Mouse (Mus musculus) liver, embryonic 13.5 days (tissue): ENCODE results near the gene Fkbp8. TPM values are rescaled to one million over a fixed set of nuclear protein-coding genes. Genes with fewer than 3 reads are reported as not detected.
A peak's percentile ranks its signal among the peaks of the same experiment; 100 is the strongest.

Source experiments
- ATAC-seq: fragments of 200-750 bp; cut with Nextera tagmentation; 2 replicates; pipeline ENCODE4 v1.8.0; 2017; ENCODE audit warnings: low read depth, mild to moderate bottlenecking, moderate number of reproducible peaks, moderate library complexity
- DNase-seq: peaks from one replicate; pipeline ENCODE4 v3.0.0; 2022
- H3K27ac ChIP-seq: fragments of 300-500 bp; sonication (generic); 2 replicates; pipeline ENCODE4 v1.5.1; 2015; ENCODE audit warnings: moderate library complexity, mild to moderate bottlenecking, inconsistent platforms
- H3K27me3 ChIP-seq: fragments of 300-500 bp; sonication (generic); 2 replicates; pipeline ENCODE4 v1.6.1; 2015; ENCODE audit warnings: mild to moderate bottlenecking, inconsistent platforms
- H3K36me3 ChIP-seq: fragments of 300-500 bp; sonication (generic); 2 replicates; pipeline ENCODE4 v1.6.1; 2015; ENCODE audit warnings: mild to moderate bottlenecking, inconsistent platforms
- H3K4me1 ChIP-seq: fragments of 300-500 bp; sonication (generic); replicated peaks from 2 replicates; pipeline ENCODE4 v1.6.1; 2015; ENCODE audit warnings: inconsistent platforms
- H3K4me2 ChIP-seq: fragments of 300-500 bp; sonication (generic); 2 replicates; pipeline ENCODE4 v1.6.1; 2015; ENCODE audit warnings: inconsistent platforms, mild to moderate bottlenecking, moderate library complexity
- H3K4me3 ChIP-seq: fragments of 300-500 bp; sonication (generic); replicated peaks from 2 replicates; pipeline ENCODE4 v1.5.1; 2015; ENCODE audit warnings: mild to moderate bottlenecking, inconsistent platforms
- H3K9ac ChIP-seq: fragments of 300-500 bp; sonication (generic); 2 replicates; pipeline ENCODE4 v1.6.1; 2015; ENCODE audit warnings: mild to moderate bottlenecking, inconsistent platforms
- H3K9me3 ChIP-seq: fragments of 300-500 bp; sonication (generic); replicated peaks from 2 replicates; pipeline ENCODE4 v1.6.1; 2016; ENCODE audit warnings: inconsistent platforms
- WGBS: fragments of 180-500 bp; shearing (Covaris S2); methylation state at CpG from one replicate; pipeline ENCODE4 v1.1.7; 2015; ENCODE audit not compliant: insufficient replicate concordance; 5-methylcytosine and 5-hydroxymethylcytosine counted together
- polyA plus RNA-seq: library from polyadenylated mRNA; unstranded; fragments of >200 nt; fragmentation: Nextera tagmentation; extraction: Ambion mirVana; gene quantifications from 2 replicates; pipeline ENCODE4 v1.2.1, GENCODE M21; 2015

Fkbp8 gene
- polyA plus RNA-seq = 177 and 182 TPM in 2 replicates

DNA sequence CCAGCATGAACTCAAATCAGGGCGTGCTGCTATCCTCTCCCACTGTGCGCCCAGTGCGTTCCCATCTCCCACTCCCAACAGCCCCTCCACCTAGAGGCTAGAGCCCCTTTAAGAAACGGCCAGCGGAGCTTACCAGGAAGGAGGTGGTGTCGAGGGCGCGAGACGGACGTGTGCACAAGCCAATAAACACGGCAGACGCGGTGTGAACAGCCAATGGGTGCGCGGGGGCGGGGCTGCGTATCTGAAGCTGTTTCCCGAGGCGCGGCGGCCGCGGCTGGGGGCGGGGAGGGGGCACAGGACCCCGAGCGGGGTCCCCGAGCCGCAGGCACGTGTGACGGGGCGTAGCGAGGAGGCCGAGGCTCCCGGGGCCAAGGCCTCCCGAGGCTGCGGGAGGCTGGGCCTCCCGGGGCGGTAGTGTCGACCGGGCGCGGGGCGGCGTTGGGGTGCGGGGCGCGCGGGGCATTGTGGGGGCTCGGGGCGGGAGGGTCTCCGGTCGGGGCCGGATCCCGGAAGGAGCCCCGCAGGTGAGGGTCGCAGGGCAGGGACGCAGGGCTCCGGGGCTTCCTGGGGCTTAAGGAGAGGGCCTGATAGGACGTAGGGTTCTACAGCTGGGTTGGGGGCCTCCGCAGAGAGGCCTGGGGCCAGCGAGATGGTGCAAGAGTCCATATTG, at the start of gene Fkbp8, which contains the start of gene Kxd1:
TSS of gene Fkbp8 (plus strand) at position 213 of the 670 bp plus-strand sequence.
TSS of gene Kxd1 (minus strand) at position 445 of the 670 bp plus-strand sequence.
- peak within 1 kb of the TSS; percentile 89 for H3K4me3 ChIP-seq
- H3K4me1 ChIP-seq = peaks cover 61% of the 10 kb centered on the region
- H3K9me3 ChIP-seq = no peaks in the 10 kb centered on the region
- no peaks in the 10 kb centered on the region for H3K27me3 ChIP-seq
- H3K4me2 ChIP-seq = peak within 1 kb of the TSS; percentile 79
- DNase-seq = peak; percentile 94
- ATAC-seq = peak; percentile 81
- H3K9ac ChIP-seq = peak within 1 kb of the TSS; percentile 96
- WGBS = under 1% methylated on average over 57 of the region's 61 CpGs
- H3K27ac ChIP-seq = peak within 1 kb of the TSS; percentile 92
- peaks cover 29% of the 10 kb centered on the region for H3K36me3 ChIP-seq

DNA sequence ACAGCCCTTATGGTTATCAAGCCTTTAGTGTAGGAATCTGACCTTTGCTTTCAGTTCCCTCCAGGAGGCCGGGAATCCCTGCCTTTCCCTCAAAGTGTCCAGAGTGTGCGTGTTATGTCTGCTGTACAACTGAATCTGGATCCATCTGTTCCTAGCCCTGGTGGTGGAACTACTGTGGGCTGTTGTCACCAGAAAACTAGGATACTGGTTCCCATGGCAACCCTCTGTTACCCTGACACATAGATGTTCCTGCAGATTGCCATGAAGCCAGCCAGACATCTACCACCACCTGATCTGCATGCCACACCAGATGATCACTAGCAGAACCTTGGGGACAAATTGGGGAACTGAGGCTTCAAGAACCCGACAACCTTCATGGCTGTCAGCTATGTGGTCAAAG, 45.6 kb upstream of the Fkbp8 start:
- H3K9me3 ChIP-seq = no peaks in the 10 kb centered on the region
- ATAC-seq = no peak
- H3K4me3 ChIP-seq = no peak overlapping the region
- no peak overlapping the region for H3K27ac ChIP-seq
- peaks cover 89% of the 10 kb centered on the region for H3K27me3 ChIP-seq
- no peaks in the 10 kb centered on the region for H3K36me3 ChIP-seq
- H3K4me2 ChIP-seq = no peak overlapping the region
- peaks cover 22% of the 10 kb centered on the region for H3K4me1 ChIP-seq
- 58% methylated on average over 3 of the region's 3 CpGs for WGBS
- no peak for DNase-seq
- H3K9ac ChIP-seq = no peak overlapping the region

DNA sequence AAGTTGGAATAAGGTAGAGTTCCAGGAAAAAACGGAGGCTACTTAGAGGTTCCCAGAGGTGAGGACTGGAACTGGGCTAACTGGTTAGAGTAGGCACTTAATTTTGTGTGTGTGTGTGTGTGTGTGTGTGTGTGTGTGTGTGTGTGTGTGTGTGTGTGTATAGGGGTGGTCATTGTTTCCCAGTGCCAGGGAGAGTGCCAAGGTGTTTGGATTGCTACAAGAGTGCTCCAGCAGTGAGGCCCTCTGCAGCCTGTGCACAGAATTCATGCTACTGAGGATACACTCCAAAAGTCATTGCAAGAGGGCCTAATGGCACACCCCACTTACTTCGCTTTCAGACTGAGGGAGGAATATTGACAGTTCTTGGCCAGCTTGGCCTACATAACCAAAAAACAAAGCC, 44.6 kb upstream of the Fkbp8 start:
- no peaks in the 10 kb centered on the region for H3K9me3 ChIP-seq
- WGBS = 63% methylated on average over 2 of the region's 2 CpGs
- H3K4me1 ChIP-seq = peaks cover 14% of the 10 kb centered on the region
- no peak overlapping the region for H3K27ac ChIP-seq
- H3K4me3 ChIP-seq = no peak overlapping the region
- DNase-seq = no peak
- H3K27me3 ChIP-seq = peaks cover 98% of the 10 kb centered on the region
- no peak overlapping the region for H3K9ac ChIP-seq
- H3K36me3 ChIP-seq = no peaks in the 10 kb centered on the region
- ATAC-seq = no peak
- no peak overlapping the region for H3K4me2 ChIP-seq

DNA sequence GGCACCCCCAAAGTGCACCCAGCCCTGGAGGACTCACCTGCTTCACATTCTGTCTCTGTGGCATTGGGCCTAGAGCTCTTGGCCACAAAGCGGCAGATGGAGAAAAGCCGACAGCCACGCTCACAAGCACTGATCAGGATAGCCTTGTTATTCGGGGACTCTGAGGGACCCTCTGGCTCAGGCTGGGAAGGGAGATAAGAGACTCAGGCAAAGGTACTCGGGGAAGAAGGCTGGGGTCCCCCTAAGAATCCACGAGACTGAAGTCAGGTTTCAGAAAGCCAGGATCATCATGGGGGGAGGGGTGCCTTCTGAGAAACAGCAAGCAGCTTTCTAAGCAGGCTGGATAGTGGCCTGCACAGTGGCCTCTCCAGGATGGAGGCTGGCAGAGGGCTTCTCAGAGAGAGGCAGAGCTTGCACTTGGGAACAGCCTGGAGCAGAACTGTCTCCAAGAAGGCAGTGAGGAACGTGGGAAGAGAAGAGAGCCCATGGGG, 41.3 kb upstream of the Fkbp8 start:
- H3K36me3 ChIP-seq = no peaks in the 10 kb centered on the region
- DNase-seq (no peak), ATAC-seq (no peak)
- H3K4me3 ChIP-seq = no peak overlapping the region
- H3K27ac ChIP-seq = no peak overlapping the region
- H3K4me2 ChIP-seq = no peak overlapping the region
- peaks cover 21% of the 10 kb centered on the region for H3K4me1 ChIP-seq
- H3K9ac ChIP-seq = no peak overlapping the region
- 47% methylated on average over 7 of the region's 7 CpGs for WGBS
- H3K9me3 ChIP-seq = no peaks in the 10 kb centered on the region
- peaks cover 100% of the 10 kb centered on the region for H3K27me3 ChIP-seq

DNA sequence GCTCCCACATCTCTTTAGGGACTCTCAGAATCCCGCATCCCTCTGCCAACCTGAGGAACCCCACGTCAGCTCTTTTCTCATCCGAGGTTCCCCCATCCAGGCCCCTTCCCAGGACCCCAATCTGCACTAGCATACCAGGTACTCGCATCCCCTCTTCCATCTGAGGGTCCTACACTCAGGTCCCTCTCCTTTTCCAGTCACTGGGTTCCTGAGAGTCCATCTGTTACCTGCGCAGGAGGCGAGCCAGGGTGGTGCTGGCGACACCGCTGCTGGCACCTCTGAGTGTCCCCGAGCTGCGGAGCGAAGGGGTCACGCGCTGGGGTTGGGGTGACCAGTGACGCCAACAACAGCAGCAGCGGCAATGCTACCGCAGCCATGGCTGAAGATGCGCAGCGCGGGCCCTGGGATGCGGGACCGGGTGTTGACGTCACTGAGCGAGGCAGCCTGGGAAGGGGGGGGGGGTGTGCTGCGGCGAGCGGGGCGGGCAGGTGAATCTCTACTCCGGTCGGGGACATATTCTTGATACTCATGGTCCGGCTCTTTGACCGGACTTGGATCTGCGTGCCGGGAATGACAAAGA, 40.5 kb upstream of the Fkbp8 start, which contains the start of gene Tmem59l:
TSS of gene Tmem59l (minus strand) at position 418 of the 580 bp plus-strand sequence.
- DNase-seq (no peak), ATAC-seq (no peak)
- Histone ChIP-seq H3K4me3 (peak within 1 kb of the TSS; percentile 38), H3K27me3 (peaks cover 100% of the 10 kb centered on the region), H3K4me2 (peak within 1 kb of the TSS; percentile 55), H3K9me3 (no peaks in the 10 kb centered on the region), H3K4me1 (peaks cover 23% of the 10 kb centered on the region), H3K27ac (no peak within 1 kb of the TSS), H3K36me3 (no peaks in the 10 kb centered on the region), H3K9ac (no peak within 1 kb of the TSS)
- WGBS = 15% methylated on average over 33 of the region's 33 CpGs

DNA sequence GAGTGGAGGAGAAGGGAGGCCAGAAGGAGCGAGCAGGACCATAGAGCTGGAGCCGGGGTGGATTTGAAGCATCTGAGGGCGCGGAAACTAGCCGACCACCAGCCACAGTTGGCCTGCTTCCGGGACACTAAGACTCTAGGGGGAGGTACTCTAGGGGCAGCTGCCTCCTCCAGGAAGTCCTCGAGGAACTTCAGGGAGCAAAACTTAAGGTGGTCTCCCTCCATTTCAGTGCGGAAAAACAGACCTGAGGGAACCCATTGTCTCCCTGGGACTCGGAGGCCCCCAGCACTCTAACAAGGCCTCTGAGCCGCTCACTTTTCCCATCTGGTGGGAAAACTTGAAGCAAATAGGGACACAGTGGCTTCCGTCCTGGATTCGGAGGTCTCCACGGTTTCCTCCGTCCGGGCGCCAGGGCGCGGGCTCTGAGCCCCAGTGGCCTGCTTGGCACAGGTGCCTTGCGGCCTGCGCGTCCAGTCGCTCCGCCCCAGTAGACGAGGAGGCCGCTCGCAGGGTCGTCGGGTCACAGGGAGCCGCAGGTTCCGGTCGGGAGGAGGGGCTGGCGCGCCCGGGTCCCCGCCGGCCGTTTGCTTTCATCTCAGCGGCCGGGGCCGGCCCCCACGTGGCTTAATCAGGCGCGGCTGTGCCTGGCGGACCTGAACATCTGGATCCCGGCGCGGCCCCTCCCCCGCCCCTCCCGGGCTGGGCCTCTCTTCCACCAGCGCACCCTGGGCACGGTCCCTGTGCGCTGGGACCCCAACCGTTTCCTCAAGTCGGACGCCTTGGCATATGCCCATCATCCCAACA, 39.3 kb upstream of the Fkbp8 start:
- H3K36me3 ChIP-seq = no peaks in the 10 kb centered on the region
- H3K27ac ChIP-seq = no peak overlapping the region
- peak overlapping the region; percentile 38 for H3K4me3 ChIP-seq
- DNase-seq = no peak
- ATAC-seq = peak; percentile 40; the same call in 1 of the 2 replicates
- WGBS = 4% methylated on average over 55 of the region's 55 CpGs
- H3K4me2 ChIP-seq = peak overlapping the region; percentile 55
- peaks cover 34% of the 10 kb centered on the region for H3K4me1 ChIP-seq
- no peak overlapping the region; the same call in 1 of the 2 replicates for H3K9ac ChIP-seq
- H3K27me3 ChIP-seq = peaks cover 100% of the 10 kb centered on the region
- no peaks in the 10 kb centered on the region for H3K9me3 ChIP-seq

DNA sequence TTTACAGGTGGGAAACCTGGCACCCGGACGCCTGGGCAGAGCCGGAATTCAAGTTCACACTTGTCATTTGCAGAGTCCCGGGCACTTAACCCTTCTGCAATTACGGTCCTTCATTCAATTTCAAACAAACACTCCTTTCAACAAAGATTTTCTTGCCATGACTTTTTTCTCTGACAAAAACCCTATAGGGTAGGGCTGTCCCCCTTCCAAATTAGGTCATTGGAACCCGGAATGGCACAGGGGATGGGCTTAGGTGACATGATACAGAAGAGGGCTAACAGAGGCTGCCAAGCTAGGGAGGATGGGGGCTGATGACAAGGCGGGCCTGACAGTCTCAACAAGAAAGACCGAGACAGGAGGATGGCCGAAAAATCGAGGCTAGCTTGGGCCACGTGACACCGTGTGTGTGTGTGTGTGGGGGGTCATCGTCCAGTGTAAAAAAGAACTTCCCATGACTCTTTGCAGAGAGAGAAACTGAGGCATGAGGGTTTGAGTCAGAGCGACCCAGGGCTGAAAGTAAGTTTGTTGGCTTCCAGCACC, 38.5 kb upstream of the Fkbp8 start:
- Histone ChIP-seq H3K4me1 (peaks cover 40% of the 10 kb centered on the region), H3K9me3 (no peaks in the 10 kb centered on the region), H3K4me3 (peak overlapping the region; percentile 39), H3K4me2 (peak overlapping the region; percentile 55), H3K9ac (no peak overlapping the region), H3K36me3 (no peaks in the 10 kb centered on the region), H3K27me3 (peaks cover 100% of the 10 kb centered on the region), H3K27ac (no peak overlapping the region)
- no peak for ATAC-seq
- 3% methylated on average over 14 of the region's 14 CpGs for WGBS
- no peak for DNase-seq

DNA sequence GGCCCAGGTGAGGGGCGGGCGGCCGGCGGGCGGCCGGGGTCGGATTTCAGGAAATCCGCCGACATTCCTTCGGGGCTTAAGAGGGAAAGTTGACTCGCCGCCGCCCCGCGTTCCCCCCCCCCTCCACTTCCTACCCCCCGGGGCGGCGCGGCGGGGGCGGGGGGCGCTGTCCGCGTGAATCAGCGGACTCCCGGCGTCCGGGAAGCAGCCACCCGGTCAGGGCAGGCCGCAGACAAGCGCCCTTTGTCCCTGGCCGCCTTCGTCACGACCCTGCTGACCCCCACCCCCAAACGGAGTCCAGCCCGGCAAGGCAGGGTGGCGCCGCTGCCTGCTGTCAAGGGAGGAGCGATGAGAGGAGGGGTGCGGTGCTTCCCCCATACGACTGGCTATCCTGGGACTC, 37.9 kb upstream of the Fkbp8 start:
- ATAC-seq (no peak), DNase-seq (no peak)
- no peaks in the 10 kb centered on the region for H3K36me3 ChIP-seq
- peaks cover 40% of the 10 kb centered on the region for H3K4me1 ChIP-seq
- peaks cover 100% of the 10 kb centered on the region for H3K27me3 ChIP-seq
- no peaks in the 10 kb centered on the region for H3K9me3 ChIP-seq
- peak overlapping the region; percentile 50 for H3K4me2 ChIP-seq
- WGBS = 3% methylated on average over 39 of the region's 41 CpGs
- peak overlapping the region; percentile 39 for H3K4me3 ChIP-seq
- no peak overlapping the region for H3K9ac ChIP-seq
- no peak overlapping the region for H3K27ac ChIP-seq

DNA sequence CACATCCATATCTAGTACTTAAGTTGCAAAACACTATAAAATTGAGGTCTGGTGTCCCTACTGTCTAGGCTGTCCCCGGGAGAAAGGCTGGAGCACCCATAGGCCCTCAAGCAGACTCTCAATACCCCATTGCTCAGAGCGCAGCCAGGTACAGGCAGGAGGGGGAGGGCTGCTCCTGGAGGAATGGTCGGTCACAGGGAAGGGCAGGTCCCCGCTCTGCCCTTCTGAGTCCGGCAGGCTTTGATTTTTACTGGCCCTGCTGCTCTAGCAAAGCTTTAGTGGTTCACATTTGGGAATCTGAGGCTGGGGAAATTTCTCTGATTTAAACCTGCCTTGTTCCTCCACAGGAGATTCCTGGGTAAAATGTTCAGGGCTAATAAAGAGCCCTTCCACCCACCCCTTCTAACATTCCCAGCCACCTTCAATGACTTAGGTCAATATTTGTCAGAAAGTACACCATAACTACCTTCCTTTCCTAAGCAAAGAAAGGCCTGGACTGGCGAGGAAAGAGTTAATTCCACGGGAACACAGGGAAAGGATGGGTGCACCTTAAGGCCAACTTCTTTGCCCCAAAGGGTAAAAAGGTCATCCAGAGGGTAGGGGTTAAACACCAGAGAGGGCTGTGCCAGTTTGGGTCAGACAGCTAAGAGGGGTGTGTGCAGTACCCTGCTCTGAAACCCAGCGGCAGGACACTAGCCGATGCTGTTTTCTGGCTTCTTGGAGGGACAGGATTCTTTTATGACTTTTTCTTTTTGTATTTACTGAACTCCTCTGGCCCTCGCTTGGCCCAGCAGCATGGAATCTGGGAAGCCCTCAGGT, 37.3 kb upstream of the Fkbp8 start:
- Histone ChIP-seq H3K4me1 (peaks cover 40% of the 10 kb centered on the region), H3K36me3 (no peaks in the 10 kb centered on the region), H3K9ac (no peak overlapping the region), H3K9me3 (no peaks in the 10 kb centered on the region), H3K4me3 (no peak overlapping the region), H3K27me3 (peaks cover 100% of the 10 kb centered on the region), H3K4me2 (no peak overlapping the region), H3K27ac (no peak overlapping the region)
- DNase-seq = no peak
- ATAC-seq = no peak
- WGBS = 12% methylated on average over 10 of the region's 10 CpGs

DNA sequence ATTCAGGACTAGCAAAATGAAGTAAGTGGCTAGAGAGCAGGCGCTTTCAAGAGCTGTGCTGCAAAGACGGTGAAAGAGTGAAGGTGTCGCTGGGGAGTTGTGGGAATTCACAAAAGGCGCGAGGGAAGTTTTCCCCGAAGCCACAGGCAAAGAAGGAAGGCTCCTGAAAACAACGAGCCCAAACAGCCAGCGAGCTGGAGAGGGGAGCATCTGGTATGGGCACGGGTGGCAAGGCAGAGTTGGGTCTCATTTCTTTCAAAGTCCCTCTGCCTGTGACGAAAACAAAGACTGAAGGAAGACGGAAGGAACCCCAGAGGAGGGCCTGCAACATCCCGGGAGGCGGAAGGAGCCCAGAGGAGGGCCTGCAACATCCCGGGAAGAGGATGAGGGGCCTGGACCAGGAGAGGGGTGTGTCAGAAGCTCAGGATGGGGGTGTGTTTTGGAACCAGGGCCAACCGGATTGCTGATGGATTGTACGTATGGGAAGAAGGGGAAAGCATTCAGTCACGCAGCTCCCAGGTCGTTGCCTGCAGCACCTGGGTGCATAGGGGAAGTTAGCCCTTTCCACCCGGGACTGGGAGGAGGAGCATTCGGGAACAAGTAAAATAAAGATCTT, 36.5 kb upstream of the Fkbp8 start:
- peaks cover 100% of the 10 kb centered on the region for H3K27me3 ChIP-seq
- peaks cover 47% of the 10 kb centered on the region for H3K4me1 ChIP-seq
- 4% methylated on average over 20 of the region's 20 CpGs for WGBS
- no peak overlapping the region for H3K9ac ChIP-seq
- no peak overlapping the region for H3K4me2 ChIP-seq
- ATAC-seq (no peak), DNase-seq (no peak)
- no peaks in the 10 kb centered on the region for H3K36me3 ChIP-seq
- no peak overlapping the region for H3K4me3 ChIP-seq
- H3K9me3 ChIP-seq = no peaks in the 10 kb centered on the region
- no peak overlapping the region for H3K27ac ChIP-seq
